Mouse (Mus musculus) liver, adult 2 months (tissue): Measurements from ENCODE around the gene Nuak2.

ENCODE experiments used
- CTCF ChIP-seq: fragments of 200-500 bp; IDR thresholded peaks from 2 replicates; pipeline ENCODE4 v1.5.1; 2011; ENCODE audit warnings: low read depth, low read length, control low read depth
- POLR2A ChIP-seq: fragments of 200-500 bp; IDR thresholded peaks from 2 replicates; pipeline ENCODE4 v1.6.1; 2011; ENCODE audit warnings: low read length, control low read depth; ENCODE audit not compliant: insufficient read depth; ENCODE audit errors: extremely low read depth

DNA sequence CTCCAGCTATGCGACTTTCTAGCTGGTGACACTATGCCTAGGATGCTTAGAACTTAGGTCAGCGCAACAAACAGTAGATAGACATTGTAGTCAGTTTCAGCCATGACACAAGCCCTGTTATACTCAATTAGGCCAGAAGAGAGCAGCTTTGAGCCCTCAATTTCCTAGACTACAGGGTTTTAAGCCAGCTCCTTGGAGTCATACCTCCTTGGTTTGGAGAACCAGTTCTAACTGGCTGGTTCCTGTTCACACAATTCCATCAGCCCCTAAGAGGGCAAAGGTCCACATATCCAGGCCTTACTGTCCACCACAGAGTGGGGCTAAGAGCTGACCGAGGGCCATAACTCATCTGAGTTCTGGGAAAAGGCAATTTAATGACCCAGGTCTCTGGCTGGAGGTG is 3.2 kb upstream of the Nuak2 start:
- TF ChIP-seq CTCF (peak; percentile 52), POLR2A (no peak)
